Mouse (Mus musculus): Measurements from ENCODE around the gene Phlda2. TPM values are rescaled to one million over a fixed set of nuclear protein-coding genes. Genes with fewer than 3 reads are reported as not detected.

The Phlda2 gene
- total RNA-seq, 2 experiments from 2014 or later: not detected

DNA sequence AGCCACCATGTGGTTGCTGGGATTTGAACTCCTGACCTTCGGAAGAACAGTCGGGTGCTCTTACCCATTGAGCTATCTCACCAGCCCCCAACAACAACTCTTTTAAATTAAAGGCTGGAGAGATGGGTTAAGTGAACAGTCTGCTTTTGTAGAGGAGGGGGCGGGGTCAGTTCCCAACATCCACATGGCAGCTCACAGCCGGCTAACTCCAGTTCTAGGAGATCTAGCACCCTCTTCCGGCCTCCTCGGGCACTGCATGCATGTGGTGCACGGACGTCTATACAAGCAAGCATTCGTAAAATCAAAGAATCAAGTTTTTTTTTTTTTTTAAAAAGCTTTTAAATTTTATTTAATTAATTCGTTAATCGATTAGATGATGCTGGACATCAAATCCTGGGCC, 2.9 kb upstream of the Phlda2 start:
- intact Hi-C loops (cut with DNase I): no loop called here
- peak; percentile 80 to 89 for DNase-seq (ENCODE audit: low spot score in 2 of 2)

DNA sequence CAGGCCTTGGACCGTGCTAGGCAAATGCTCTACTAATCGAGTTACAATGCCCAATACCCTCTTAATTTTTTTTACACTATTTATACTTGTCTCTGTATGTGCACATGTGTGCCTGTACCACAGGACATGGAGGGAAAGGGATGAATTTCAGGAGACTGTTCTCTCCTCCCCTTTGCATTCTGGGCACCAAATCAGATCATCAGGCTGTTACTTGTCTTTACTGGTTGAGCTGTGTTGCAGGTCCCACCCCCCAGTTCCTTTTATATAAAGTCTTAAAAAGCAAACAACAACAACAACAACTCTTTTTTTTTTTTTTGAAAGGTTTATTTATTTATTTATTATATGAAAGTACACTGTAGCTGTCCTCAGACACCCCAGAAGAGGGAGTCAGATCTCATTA, 2.5 kb upstream of the Phlda2 start:
- DNase-seq (ENCODE audit: low spot score in 2 of 2): no peak
- intact Hi-C loops (cut with DNase I): no loop called here

DNA sequence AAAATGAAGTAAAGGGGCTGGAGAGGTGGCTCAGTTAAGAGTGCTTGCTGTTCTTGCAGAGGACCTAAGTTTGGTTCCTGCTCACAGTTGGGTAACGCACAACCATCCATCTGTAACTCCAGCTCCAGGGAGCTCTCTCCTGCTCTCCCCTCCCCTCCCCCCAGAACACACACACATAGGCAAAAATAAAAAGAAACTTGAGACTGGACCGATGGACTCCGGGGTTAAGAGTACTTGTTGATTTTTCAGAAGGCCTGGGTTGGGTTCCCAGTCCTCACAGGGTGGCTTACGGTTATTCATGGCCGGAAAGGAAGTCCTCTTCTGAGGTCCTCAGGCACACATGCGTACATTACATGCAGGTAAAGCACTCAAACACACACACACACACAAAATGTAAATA, 976 bp upstream of the Phlda2 start:
- intact Hi-C loops (cut with DNase I): no loop called here

DNA sequence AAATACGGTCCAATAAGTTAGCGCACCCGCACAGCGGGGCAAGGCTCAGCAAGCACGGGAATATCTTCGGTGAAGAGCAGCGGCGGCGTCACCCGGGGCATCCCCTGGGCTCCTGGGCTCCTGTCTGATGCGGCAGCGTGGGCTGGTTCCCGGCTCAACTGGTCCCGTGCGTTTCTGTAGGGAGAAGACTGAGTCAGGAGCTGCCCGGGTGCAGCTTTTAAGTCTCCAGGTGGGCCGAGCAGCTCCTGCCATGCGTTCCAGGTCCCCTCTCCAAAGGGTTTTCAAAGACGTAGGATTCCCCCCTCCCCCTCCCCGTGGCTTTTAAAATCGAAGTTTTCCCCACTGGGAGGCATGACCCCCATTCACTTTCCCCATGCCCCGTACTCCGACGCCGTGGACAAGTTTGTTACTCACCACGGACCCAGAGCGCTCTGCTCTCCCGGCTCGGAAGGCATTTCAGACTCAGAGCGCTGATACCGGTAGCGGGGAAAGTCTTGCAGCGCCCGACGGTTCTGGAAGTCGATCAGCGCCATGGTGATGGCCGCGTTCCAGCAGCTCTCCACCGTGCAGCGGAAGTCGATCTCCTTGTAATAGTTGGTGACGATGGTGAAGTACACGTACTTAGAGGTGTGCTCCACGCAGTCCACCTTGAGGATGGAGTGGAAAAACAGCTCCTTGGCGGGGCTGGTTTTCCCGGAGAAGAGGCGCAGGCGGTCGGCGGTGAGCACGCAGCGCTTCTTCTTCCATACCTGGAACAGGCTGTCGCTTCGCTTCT, 1.1 kb downstream of the Phlda2 start:
- DNase-seq (ENCODE audit: low spot score in 2 of 2): peak; percentile 22 to 27
- intact Hi-C loops (cut with DNase I): no loop called here

More for the DNA sequence above, 976 bp upstream of the Phlda2 start:
- DNase-seq (ENCODE audit: low spot score in 2 of 2): no peak

DNA sequence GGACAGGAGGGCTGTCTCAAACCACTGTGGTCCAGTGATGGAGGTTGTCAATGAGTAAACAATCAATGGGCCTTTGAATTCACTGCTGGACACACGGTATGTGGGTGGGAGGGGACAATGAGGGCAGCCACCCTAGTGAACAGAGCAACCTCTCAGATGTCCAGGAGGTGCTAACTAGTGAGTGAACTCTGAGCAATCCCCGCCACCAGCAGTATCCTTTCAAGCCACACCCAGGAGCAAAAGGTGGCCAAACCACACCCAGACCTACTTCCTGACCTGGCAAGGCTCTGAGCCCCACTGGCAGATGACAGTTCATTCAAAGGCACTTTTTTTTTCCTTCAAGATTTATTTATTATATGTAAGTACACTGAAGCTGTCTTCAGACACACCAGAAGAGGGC, 2.0 kb downstream of the Phlda2 start:
- intact Hi-C loops (cut with DNase I): no loop called here
- no peak for DNase-seq (ENCODE audit: low spot score in 2 of 2)

DNA sequence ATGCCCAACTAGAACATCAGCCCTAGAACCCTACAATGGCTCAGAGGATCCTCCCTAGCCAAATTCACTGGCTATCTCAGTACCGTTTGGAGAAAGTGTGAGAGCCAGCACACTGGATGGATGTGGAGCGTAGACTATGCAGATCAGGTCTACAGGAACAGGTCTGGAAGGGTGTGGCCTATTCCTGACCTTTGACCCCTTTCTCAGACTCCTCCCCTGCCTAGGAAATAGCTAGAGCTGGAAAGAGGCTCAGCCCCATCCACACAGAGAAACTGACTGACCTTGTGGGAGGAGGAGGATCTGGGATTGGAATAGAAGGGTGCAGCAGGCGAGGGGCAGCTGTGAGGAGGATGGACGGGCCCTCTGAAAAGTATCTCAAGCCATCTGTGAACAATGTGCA, 4.4 kb downstream of the Phlda2 start:
- DNase-seq (ENCODE audit: low spot score in 2 of 2): no peak

DNA sequence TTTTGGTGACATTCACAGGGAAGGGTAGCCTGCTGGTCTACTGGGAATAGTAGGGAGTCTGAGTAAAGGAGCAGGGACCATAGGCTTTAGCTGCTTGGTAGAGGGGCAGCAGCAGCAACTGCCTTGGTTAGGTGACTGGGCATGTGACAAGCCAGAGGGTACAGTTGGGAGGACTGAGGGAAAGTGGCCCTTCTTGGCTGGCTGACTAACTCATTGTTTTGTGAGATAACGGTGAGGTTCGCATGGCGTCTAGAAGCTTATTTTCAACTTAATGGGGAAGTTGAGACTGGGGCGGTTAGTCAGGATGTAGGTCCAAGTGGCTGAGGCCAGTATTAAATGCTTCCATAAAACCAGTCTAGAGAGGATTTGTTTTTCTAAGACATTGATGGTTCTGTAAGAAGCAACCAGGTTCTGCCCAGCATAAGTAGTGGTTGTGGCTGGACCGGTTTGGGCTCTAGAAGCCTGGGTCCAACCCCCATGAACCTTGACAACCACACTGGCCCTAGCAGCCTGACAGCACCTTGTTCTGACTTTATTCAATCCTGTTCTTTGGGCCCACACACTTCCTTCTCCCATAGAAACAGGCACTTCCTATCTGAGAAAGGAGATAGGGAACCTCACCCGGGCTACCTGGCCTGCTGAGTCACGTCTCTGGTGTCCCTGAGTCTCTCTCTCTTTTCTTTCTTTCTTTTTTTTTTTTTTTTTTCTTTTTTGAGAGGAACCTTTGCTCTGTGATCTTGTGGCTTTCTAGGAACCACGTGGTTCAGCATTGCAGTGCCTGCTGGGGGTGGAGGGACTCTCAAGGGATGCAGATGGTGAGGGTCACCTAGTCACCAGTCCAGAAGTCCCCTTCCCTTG, 7.6 kb downstream of the Phlda2 start:
- intact Hi-C loops (cut with DNase I): no loop called here
- no peak for DNase-seq (ENCODE audit: low spot score in 2 of 2)

More for the DNA sequence above, 4.4 kb downstream of the Phlda2 start:
- intact Hi-C loops (cut with DNase I): no loop called here

DNA sequence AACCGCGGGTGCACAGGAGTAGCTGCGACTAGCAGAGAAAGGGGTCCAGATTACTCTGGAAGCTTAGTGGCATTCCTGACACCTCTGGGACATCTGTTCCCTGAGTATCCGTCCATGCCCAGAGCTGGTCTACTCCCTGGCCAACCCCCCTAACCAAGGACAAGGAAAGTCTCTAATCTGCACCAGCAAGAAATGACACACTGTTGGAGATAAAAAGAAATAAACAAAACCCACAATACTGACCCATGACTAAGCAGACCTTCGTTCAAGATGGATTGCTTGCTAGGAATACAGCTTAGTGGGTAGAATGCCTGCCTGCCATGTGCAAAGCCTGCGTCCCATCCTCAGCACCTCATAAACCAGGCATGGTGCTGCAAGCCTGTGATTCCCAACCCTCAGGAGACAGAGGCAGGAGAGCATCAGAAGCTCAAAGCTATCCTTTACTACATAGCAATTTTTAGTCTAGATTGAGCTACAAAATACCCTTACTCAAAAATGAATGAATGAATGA, 9.3 kb downstream of the Phlda2 start:
- intact Hi-C loops (cut with DNase I): no loop called here
- DNase-seq (ENCODE audit: low spot score in 2 of 2): no peak

DNA sequence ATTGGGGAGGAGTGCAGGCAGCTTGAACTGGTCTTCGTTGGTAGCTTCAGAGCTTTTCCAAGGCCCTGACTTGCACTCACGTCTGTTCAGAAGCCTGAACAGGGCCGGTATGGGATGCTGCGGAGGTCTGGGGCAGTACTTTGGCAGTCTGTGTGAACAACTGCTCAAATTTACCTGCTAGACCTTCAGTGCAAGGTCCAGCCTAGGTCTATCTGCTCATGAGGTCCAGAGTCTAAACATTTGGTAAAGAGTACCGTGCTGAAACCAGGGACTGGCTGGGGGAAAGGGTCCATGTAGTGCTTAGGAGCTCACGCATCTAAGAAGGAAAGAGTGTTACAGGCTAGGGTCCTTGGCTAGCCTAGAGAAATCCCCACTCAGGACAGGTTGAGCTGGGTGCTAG, 13.2 kb downstream of the Phlda2 start:
- intact Hi-C loops (cut with DNase I): no loop called here
- no peak for DNase-seq (ENCODE audit: low spot score in 2 of 2)

DNA sequence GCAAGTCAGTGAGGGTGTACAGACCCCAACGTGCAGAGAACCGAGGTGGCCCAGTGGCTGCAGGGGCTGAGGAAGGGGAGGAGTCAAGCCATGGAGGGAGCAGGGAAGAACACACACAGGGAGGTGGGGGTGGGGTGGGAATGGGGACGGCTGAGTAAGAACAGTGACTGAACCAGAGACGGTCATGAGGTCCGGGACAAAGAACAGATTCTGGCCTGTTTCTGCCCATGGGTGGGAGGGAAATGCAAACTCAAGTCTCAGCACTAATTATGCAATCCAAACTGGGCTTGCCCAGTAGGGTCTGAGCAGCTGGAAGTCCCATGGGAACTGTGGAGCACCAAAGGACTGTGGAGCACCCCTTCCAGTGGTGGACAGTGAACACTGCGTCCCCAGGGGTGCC, 20.4 kb downstream of the Phlda2 start:
- intact Hi-C loops (cut with DNase I): no loop called here
- no peak for DNase-seq (ENCODE audit: low spot score in 2 of 2)

DNA sequence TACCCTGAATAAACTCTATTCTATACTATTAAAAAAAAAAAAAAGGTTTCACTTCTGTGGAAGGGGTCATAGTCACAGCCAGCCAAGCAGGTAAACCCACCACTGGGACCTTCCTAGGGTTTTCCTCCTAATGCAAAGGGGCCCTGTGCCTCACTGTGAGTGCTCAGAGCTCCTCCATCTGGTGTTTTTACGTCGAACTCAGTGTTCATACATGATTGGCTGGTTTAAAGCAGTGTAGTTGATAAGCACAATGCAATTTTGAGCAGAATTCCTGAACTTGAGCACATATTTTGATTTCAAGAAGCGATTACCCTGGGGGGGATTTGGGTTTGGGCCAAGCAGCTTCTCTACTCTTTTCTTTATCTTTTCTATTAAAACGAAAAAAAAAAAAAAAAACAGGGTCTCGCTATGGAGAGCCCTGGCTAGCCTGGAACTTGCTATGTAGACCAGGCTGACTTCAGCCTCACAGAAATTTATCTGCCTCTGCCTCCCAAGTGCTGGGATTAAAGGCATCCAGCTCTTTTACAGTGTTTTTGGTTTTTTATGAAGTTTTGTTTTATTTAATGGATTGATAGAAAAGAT, 21.1 kb downstream of the Phlda2 start:
- no peak for DNase-seq (ENCODE audit: low spot score in 2 of 2)
- intact Hi-C loops (cut with DNase I): no loop called here

DNA sequence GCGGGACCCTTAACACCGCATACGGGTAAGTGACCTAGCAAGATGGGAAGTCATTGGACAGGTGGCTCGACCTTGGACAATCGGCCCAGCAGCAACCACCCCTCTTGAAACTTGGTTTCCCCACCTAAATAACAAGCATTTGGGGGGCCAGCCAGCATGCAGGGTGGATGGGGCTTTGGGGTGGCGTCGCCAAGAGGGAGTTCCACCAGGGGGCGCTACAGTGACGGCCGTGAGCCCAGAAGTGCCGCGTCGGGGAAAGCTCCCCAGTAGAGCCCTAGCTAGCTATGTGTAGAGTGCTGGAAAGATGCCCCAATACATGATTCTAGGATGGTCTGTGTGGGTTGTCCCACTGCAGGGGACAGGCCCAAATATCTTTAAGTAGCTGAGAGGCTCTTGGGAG, 22.5 kb downstream of the Phlda2 start:
- peak; percentile 47 to 48 for DNase-seq (ENCODE audit: low spot score in 2 of 2)
- intact Hi-C loops (cut with DNase I): no loop called here

DNA sequence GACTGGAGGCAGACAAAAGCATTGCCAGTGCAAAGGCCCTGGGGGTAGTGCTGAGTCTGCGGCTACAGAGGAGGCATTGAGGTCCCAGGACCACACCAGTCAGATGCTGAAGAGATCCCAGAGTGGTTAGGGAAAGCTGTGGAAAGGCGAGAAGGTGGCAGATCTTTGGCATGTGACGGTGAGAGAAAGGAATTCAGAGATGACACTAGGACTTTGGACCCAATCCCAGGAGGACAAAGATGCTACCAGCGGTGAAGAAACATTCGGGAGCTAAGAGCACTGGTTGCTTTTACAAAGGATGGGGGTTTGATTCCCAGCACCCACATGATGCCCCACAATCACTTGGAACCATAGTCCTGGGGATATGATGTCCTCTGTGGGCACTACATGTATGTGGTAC, 25.1 kb downstream of the Phlda2 start:
- intact Hi-C loops (cut with DNase I): loop anchor here (10.0 kb wide), 1 partner anchor 277 kb away; the partner anchor contains the start of gene Osbpl5

DNA sequence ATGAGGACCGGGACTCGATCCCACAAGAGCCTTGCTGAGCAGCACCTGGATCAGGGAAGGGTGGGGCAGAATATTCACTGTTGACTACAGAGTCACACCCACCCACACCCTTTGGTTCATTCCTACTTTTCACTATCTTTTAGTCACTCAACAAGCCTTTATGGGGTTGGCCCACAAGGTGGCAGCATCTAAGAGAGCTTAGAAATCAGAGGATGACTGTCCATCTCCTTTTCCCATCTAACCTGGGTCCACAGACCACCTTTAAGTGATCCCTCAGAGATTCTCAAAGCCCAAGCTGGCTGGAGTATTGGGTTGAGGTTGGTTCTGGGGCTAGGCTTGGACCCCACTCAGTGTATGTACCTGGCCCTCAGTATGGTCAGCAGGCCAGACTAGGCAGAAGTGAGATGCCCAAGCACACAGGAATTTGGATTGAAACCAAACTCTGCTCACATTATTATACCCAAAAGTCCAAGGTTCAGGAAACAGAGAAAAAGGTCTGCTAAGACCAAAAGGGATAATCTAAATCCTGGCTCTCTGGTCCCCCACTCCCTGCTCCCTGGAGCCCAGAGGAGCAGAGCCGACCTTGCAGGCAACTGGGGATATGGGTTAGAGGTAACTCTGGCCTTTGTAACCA, 26.1 kb downstream of the Phlda2 start:
- intact Hi-C loops (cut with DNase I): loop anchor here (10.0 kb wide), 1 partner anchor 278 kb away; the partner anchor contains the start of gene Osbpl5

More for the DNA sequence above, 25.1 kb downstream of the Phlda2 start:
- no peak for DNase-seq (ENCODE audit: low spot score in 2 of 2)

DNA sequence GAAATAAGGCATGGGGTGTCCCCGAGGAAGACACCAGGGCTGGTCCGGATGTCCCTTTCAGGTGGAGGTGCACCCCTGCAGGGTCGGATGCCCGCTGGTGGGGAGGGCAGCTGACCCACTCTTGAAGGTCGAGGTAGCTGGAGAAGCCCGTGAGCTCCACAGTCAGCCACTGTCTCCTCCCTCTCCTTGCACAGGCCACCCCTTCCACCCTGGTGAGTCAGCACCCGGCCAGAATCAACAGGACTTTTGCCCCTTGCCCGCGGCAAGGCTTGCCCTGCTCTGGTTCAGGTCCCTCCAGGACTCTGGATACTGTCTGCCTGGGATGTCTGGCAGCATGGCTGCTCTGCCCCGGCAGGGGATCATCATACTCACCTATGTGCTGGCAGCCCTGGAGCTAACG, 27.1 kb downstream of the Phlda2 start:
- intact Hi-C loops (cut with DNase I): loop anchor here (10.0 kb wide), 1 partner anchor 279 kb away; the partner anchor contains the start of gene Osbpl5
- DNase-seq (ENCODE audit: low spot score in 2 of 2): no peak

More for the DNA sequence above, 26.1 kb downstream of the Phlda2 start:
- no peak for DNase-seq (ENCODE audit: low spot score in 2 of 2)

DNA sequence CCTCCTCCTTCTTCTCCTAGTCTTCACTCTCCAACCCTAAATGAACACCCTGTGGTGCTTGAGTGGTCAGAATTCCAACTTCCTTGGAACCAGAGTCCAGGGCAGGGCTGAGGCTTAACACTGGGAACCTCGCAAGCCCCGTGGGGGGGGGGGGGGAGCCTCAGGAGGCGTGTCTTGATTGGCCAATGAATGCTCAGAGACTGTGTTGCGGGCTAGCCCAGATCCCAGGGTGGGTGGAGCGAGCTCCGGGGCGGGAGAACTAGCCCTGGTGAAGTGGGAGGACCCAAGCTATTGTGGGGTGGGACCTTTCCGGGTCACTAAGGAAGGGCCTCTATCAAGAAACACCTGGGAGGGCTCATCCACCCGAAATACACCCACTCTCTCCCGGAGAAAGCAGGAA, 28.1 kb downstream of the Phlda2 start:
- intact Hi-C loops (cut with DNase I): loop anchor here (10.0 kb wide), 1 partner anchor 280 kb away; the partner anchor contains the start of gene Osbpl5
- DNase-seq (ENCODE audit: low spot score in 2 of 2): no peak

DNA sequence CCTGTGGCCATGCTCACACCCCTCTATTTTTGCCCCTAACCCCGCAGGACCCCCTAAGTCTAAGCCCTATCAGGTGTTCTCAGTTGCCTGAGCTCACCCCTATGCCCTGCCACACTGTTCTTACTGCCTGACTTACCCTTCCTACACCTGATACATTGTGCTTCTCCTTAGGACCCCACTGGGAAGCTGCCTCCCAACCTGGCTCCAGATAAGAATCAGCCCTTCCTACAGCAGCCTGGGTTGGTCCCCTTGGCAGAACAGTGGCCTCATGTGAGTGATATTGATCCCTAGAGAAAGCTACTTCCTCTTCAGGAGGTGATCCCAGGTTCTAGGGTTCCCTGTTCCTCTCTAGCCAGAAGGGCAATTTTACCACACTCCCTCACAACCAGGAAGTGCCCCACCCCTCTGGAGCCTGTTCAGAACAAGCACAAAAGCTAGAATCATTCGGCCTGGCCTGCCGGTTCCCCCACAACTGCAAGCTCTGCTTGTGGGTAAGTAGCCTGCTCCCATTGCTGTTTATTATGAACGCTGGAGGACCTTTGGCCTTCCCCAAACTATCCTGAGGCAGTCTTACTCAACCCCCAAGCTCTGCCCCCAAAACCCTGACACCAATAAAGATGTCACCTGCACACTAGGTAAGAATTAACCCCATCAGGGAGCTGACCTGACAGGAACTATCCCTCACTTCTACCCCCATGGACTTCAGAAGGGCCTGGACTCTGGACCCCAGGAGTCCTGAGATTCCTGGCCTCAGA, 29.4 kb downstream of the Phlda2 start, which contains the start of gene Slc22a18:
TSS of gene Slc22a18 (plus strand) at position 390 of the 755 bp plus-strand sequence.
- intact Hi-C loops (cut with DNase I): loop anchor here (10.0 kb wide), 1 partner anchor 281 kb away; the partner anchor contains the start of gene Osbpl5
- DNase-seq (ENCODE audit: low spot score in 2 of 2): no peak

DNA sequence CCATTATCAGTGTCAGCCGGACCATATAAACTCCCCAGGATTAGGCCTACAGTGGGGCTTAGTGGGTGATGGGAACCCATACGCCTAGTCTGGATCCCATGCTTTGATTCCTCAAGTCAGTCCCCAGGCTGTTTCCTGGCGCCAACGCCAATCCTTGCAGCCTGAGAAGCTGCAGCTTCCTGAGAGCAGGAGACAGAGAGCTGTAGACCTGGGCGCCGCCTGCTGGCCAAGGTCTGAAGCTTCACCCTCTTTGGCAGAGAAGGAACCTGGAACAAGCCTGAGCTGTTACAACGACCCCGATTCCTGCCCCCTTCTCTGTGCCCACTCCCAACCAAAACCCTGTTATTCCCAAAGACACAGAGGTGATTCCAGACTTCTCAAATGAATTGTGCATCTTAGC, 33.0 kb downstream of the Phlda2 start:
- DNase-seq (ENCODE audit: low spot score in 2 of 2): peak; percentile 71 to 79
- intact Hi-C loops (cut with DNase I): loop anchor here (10.0 kb wide), 1 partner anchor 285 kb away; the partner anchor contains the start of gene Osbpl5

Measured in left cerebral cortex, postnatal 14 days (tissue).